12 mouse cellular contexts compared by ENCODE assay signal in the genomic region with DNA sequence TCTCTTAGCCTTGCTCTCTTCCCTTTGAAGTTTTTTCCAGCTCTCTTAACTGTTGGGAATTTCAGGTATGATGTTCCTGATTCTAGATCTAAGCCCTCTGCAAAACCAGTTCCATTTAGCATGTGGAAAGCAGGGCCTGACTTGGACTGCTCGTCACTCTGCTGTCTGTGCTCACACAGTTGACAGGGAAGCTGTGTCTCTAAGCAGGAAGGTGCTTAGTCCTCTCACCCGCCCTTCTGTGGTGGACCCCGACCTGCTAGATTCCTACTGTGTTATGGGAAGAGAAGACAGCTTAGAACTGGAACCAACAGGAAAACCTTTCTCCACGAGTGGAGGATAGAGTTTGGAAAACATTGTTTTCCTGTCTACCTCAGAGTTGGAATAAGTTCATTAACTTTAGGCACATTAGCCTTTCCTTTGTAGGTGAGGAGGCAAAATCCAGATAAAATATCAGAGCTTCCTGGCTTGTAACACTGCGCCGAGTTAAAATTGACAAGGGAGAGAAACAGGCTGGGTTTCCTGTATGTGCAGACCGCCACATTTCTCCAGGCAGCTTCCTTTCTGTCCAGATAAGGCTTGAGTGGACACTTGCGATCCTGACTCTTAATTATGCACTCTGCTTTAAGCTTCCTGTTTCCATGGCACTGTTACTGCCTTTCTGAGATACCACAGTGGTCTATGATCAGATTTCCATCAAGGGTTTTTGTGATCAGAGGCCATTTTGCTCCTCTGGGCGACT. TPM values are rescaled to one million over a fixed set of nuclear protein-coding genes. Genes with fewer than 3 reads are reported as not detected.
DNase-seq lines count a peak whose midpoint lies in the region; ATAC-seq lines count a peak whose summit lies in the region.
"Had no signal": no experiment of that assay in that cellular context is flagged by ENCODE, and none has a peak within 500 bp of the region (broad histone marks: within the 10 kb centered on the region; RNA-seq: fewer than 3 reads in every experiment).

No protein-coding gene starts in this region.

- no peaks in the 10 kb centered on the region for H3K36me3 ChIP-seq in kidney, embryonic 14.5 days (ENCODE audit: control insufficient read depth, insufficient read depth, low read length)
- no peaks in the 10 kb centered on the region for H3K36me3 ChIP-seq in forebrain, embryonic 15.5 days
- H3K36me3 ChIP-seq: hindbrain, embryonic 15.5 days had no signal

- no peak overlapping the region for H3K9ac ChIP-seq in kidney, embryonic 14.5 days (ENCODE audit: low read depth, low read length)
- H3K9ac ChIP-seq in forebrain, embryonic 15.5 days (replicated peaks) = no peak overlapping the region
- H3K9ac ChIP-seq: hindbrain, embryonic 15.5 days had no signal

- peak overlapping the region; percentile 24; the same call in 1 of the 2 replicates for H3K27ac ChIP-seq in kidney, embryonic 14.5 days (ENCODE audit: low read depth, low read length)
- H3K27ac ChIP-seq in forebrain, embryonic 15.5 days (replicated peaks) = no peak overlapping the region
- H3K27ac ChIP-seq: hindbrain, embryonic 15.5 days had no signal

- no peak overlapping the region for H3K4me3 ChIP-seq in kidney, embryonic 14.5 days (ENCODE audit: low read length)
- H3K4me3 ChIP-seq in forebrain, embryonic 15.5 days = no peak overlapping the region
- H3K4me3 ChIP-seq: hindbrain, embryonic 15.5 days had no signal

- H3K27me3 ChIP-seq in kidney, embryonic 14.5 days (ENCODE audit: control insufficient read depth, insufficient read depth, low read length) = no peaks in the 10 kb centered on the region
- H3K27me3 ChIP-seq in forebrain, embryonic 15.5 days = no peaks in the 10 kb centered on the region
- H3K27me3 ChIP-seq: hindbrain, embryonic 15.5 days had no signal

- 63% methylated on average over 9 of the region's 9 CpGs for WGBS in kidney, embryonic 14.5 days
- WGBS in forebrain, embryonic 15.5 days = 84% methylated on average over 9 of the region's 9 CpGs

- 0 out of 2 replicates have a peak, but pooled peaks cover 6% of the 10 kb centered on the region for H3K4me1 ChIP-seq in kidney, embryonic 14.5 days (ENCODE audit: control insufficient read depth, insufficient read depth, low read length)
- peaks cover 18% of the 10 kb centered on the region for H3K4me1 ChIP-seq in forebrain, embryonic 15.5 days

- no peaks in the 10 kb centered on the region for H3K9me3 ChIP-seq in kidney, embryonic 14.5 days (ENCODE audit: control insufficient read depth, low read length)
- no peaks in the 10 kb centered on the region for H3K9me3 ChIP-seq in forebrain, embryonic 15.5 days
- H3K9me3 ChIP-seq: hindbrain, embryonic 15.5 days had no signal

- no peak overlapping the region for H3K4me2 ChIP-seq in kidney, embryonic 14.5 days (replicated peaks; ENCODE audit: low read depth, low read length)
- no peak overlapping the region for H3K4me2 ChIP-seq in forebrain, embryonic 15.5 days (replicated peaks)
- H3K4me2 ChIP-seq: hindbrain, embryonic 15.5 days had no signal

- DNase-seq in kidney, adult 9 months = no peak
- peak; percentile 43 for DNase-seq in MEL-GATA-1-ER (ENCODE audit: extremely low read depth, low read depth)
- DNase-seq in right cerebral cortex, postnatal 4 days = no peak
- DNase-seq: cerebellum, adult 18-20 months; embryo, embryonic 11 days; lung, adult 18-20 months had no signal

- ATAC-seq in kidney, embryonic 14.5 days (ENCODE audit: low FRiP score, low TSS enrichment) = no peak
- ATAC-seq in hematopoietic stem cell, adult 5-6 weeks (replicated peaks in 1 of 2; ENCODE audit: insufficient read depth in 1 of 2, low FRiP score in 2 of 2, low TSS enrichment in 1 of 2, low read depth in 1 of 2, poor library complexity in 2 of 2, severe bottlenecking in 2 of 2) = peak; percentile 61 to 83
- ATAC-seq in megakaryocyte progenitor cell, adult 5-6 weeks (replicated peaks; ENCODE audit: poor library complexity) = peak; percentile 80
- ATAC-seq in forebrain, embryonic 15.5 days (replicated peaks) = no peak
- ATAC-seq: midbrain, embryonic 16.5 days had no signal

RNA-seq across cellular contexts. Expression of gene Cers6, which starts 39.6 kb away (rescaled TPM):
- polyA plus RNA-seq in kidney, embryonic 14.5 days (2014; fragmentation: Nextera tagmentation; extraction: Ambion mirVana) = 34.0 and 46.7 TPM in 2 replicates
- total RNA-seq in hematopoietic stem cell, adult 5-6 weeks (2017) = 8.7 and 16.6 TPM in 2 replicates
- 78.2 and 79.0 TPM in 2 replicates for total RNA-seq in megakaryocyte progenitor cell, adult 5-6 weeks (2015)
- 28.8 and 36.5 TPM in 2 replicates for total RNA-seq in megakaryocyte progenitor cell, adult 5-6 weeks (2017)
- 55.0 and 60.0 TPM in 2 replicates for polyA plus RNA-seq in forebrain, embryonic 15.5 days (2015; fragmentation: Nextera tagmentation; extraction: Ambion mirVana)

Comparison
In these comparisons a context has a peak if more than half of its experiments do, and no peak if none do; other contexts are left out.
1. ATAC-seq: peak in hematopoietic stem cell, adult 5-6 weeks (2 of 2) and megakaryocyte progenitor cell, adult 5-6 weeks (single experiment); none in kidney, embryonic 14.5 days (single experiment) and forebrain, embryonic 15.5 days (single experiment).